ENCODE assay signal across 9 mouse cellular contexts in genomic region chr8:45507634-45508321, GRCm38 (mm10). TPM values are rescaled to one million over a fixed set of nuclear protein-coding genes. Genes with fewer than 3 reads are reported as not detected.
A peak's percentile ranks its signal among the peaks of the same experiment; 100 is the strongest.
DNase-seq lines count a peak whose midpoint lies in the region; ATAC-seq and TF ChIP-seq lines count a peak whose summit lies in the region.
"Had no signal": no experiment of that assay in that cellular context is flagged by ENCODE, and none has a peak within 500 bp of the region (broad histone marks: within the 10 kb centered on the region; RNA-seq: fewer than 3 reads in every experiment).

Sorbs2 (plus strand) TSS chr8:45507788.

- TF ChIP-seq CTCF in left cerebral cortex, adult 2 months (IDR thresholded peaks at IDR 0.05): no peak; the same call in 1 of the 2 replicates

- no peaks in the 10 kb centered on the region for H3K9me3 ChIP-seq in forebrain, embryonic 12.5 days
- H3K9me3 ChIP-seq in heart, embryonic 15.5 days (replicated peaks): no peaks in the 10 kb centered on the region
- no peaks in the 10 kb centered on the region for H3K9me3 ChIP-seq in neural tube, embryonic 14.5 days (ENCODE audit: control insufficient read depth, low read length)

- H3K36me3 ChIP-seq in forebrain, embryonic 12.5 days (replicated peaks): no peaks in the 10 kb centered on the region
- no peaks in the 10 kb centered on the region for H3K36me3 ChIP-seq in heart, embryonic 15.5 days
- H3K36me3 ChIP-seq in neural tube, embryonic 14.5 days (ENCODE audit: control insufficient read depth, insufficient read depth, low read length): no peaks in the 10 kb centered on the region

- ATAC-seq in forebrain, embryonic 12.5 days (ENCODE audit: low FRiP score): peak; percentile 92
- ATAC-seq in heart, embryonic 15.5 days (replicated peaks; ENCODE audit: insufficient number of reproducible peaks, insufficient read depth, low FRiP score, low read depth): no peak
- ATAC-seq in neural tube, embryonic 14.5 days (ENCODE audit: low read depth): peak; percentile 96
- ATAC-seq in inflammation-experienced regulatory T-cells, adult 6 months: no peak

- peak within 1 kb of the TSS; percentile 54 for H3K4me2 ChIP-seq in forebrain, embryonic 12.5 days
- H3K4me2 ChIP-seq in heart, embryonic 15.5 days: peak within 1 kb of the TSS; percentile 46
- H3K4me2 ChIP-seq in neural tube, embryonic 14.5 days (ENCODE audit: low read depth, low read length): peak within 1 kb of the TSS; percentile 71

- no peak for DNase-seq in urinary bladder, adult 2 months (ENCODE audit: low spot score)
- no peak for DNase-seq in urinary bladder, postnatal 14 days (ENCODE audit: low spot score)
- peak; percentile 39 to 41 for DNase-seq in left cerebral cortex, adult 2 months (ENCODE audit: extremely low spot score in 1 of 2, low spot score in 2 of 2)
- no peak for DNase-seq in testis, postnatal 14 days (ENCODE audit: low spot score)

- WGBS in forebrain, embryonic 12.5 days: 4% methylated on average over 16 of the region's 16 CpGs
- 22% methylated on average over 16 of the region's 16 CpGs for WGBS in heart, embryonic 15.5 days
- WGBS in neural tube, embryonic 14.5 days: 3% methylated on average over 16 of the region's 16 CpGs

- peaks cover 17% of the 10 kb centered on the region for H3K4me1 ChIP-seq in forebrain, embryonic 12.5 days
- 0 out of 2 replicates have a peak, but pooled peaks cover 6% of the 10 kb centered on the region for H3K4me1 ChIP-seq in heart, embryonic 15.5 days (replicated peaks)
- H3K4me1 ChIP-seq in neural tube, embryonic 14.5 days (ENCODE audit: control insufficient read depth, insufficient read depth, low read length): peaks cover 12% of the 10 kb centered on the region

- H3K27ac ChIP-seq in forebrain, embryonic 12.5 days: peak within 1 kb of the TSS; percentile 86
- H3K27ac ChIP-seq in heart, embryonic 15.5 days: no peak within 1 kb of the TSS
- peak within 1 kb of the TSS; percentile 82 for H3K27ac ChIP-seq in left cerebral cortex, adult 2 months
- peak within 1 kb of the TSS; percentile 94 for H3K27ac ChIP-seq in neural tube, embryonic 14.5 days (ENCODE audit: low read depth, low read length)
- H3K27ac ChIP-seq: macrophage had no signal

- H3K27me3 ChIP-seq in forebrain, embryonic 12.5 days: peaks cover 8% of the 10 kb centered on the region; the same call in 1 of the 2 replicates
- H3K27me3 ChIP-seq in heart, embryonic 15.5 days: no peaks in the 10 kb centered on the region
- H3K27me3 ChIP-seq in neural tube, embryonic 14.5 days (ENCODE audit: control insufficient read depth, insufficient read depth, low read length): no peaks in the 10 kb centered on the region

- peak within 1 kb of the TSS; percentile 65 for H3K9ac ChIP-seq in forebrain, embryonic 12.5 days
- H3K9ac ChIP-seq in heart, embryonic 15.5 days: no peak within 1 kb of the TSS
- H3K9ac ChIP-seq in neural tube, embryonic 14.5 days (replicated peaks; ENCODE audit: low read depth, low read length): peak within 1 kb of the TSS; percentile 76

- intact Hi-C loops in left cerebral cortex, adult 2 months (cut with DNase I): loop anchor here (5.0 kb wide), 3 partner anchors 95 to 210 kb away; no protein-coding TSS in a partner anchor

- H3K4me3 ChIP-seq in forebrain, embryonic 12.5 days (replicated peaks): peak within 1 kb of the TSS; percentile 39
- peak within 1 kb of the TSS; percentile 9; the same call in 1 of the 2 replicates for H3K4me3 ChIP-seq in heart, embryonic 15.5 days
- H3K4me3 ChIP-seq in left cerebral cortex, adult 2 months: peak within 1 kb of the TSS; percentile 57
- H3K4me3 ChIP-seq in neural tube, embryonic 14.5 days (ENCODE audit: low read depth, low read length): peak within 1 kb of the TSS; percentile 51

RNA-seq across cellular contexts. Expression of gene Sorbs2, which starts in this region (rescaled TPM):
- polyA plus RNA-seq in urinary bladder, adult 2 months (2012; rRNA removed): 110 and 127 TPM in 2 replicates
- 113 and 115 TPM in 2 replicates for polyA plus RNA-seq in forebrain, embryonic 12.5 days (2016; fragmentation: Nextera tagmentation; extraction: Ambion mirVana)
- polyA plus RNA-seq in heart, embryonic 15.5 days (2015; fragmentation: Nextera tagmentation; extraction: Ambion mirVana): 307 and 382 TPM in 2 replicates
- total RNA-seq in left cerebral cortex, adult 2 months (2021): 100 to 1,000 TPM; 370 to 377 TPM
- 76.2 and 83.2 TPM in 2 replicates for polyA plus RNA-seq in neural tube, embryonic 14.5 days (2014; fragmentation: Nextera tagmentation; extraction: Ambion mirVana)
- polyA plus RNA-seq in inflammation-experienced regulatory T-cells, adult 6 months (2017; shearing (Covaris generic)): under 1 TPM in 2 of 3 experiments, not detected in 1; 0.17 to 0.63 TPM
- polyA plus RNA-seq: macrophage had no signal

Comparison
In these comparisons a context has a peak if more than half of its experiments do, and no peak if none do; other contexts are left out.
1. RNA of gene Sorbs2 (polyA plus RNA-seq): 307 to 382 TPM in heart, embryonic 15.5 days, 113 to 115 TPM in forebrain, embryonic 12.5 days, 110 to 127 TPM in urinary bladder, adult 2 months and 76.2 to 83.2 TPM in neural tube, embryonic 14.5 days; 0.17 to 0.63 TPM in inflammation-experienced regulatory T-cells, adult 6 months; every median in the first group is over 10 times any median in the second.
2. DNase-seq: peak in left cerebral cortex, adult 2 months (2 of 2); none in urinary bladder, adult 2 months (single experiment), urinary bladder, postnatal 14 days (single experiment) and testis, postnatal 14 days (single experiment).
3. ATAC-seq: peak in forebrain, embryonic 12.5 days (single experiment) and neural tube, embryonic 14.5 days (single experiment); none in heart, embryonic 15.5 days (single experiment) and inflammation-experienced regulatory T-cells, adult 6 months (single experiment).
4. Peak in every context shown above with its lines, with median percentiles within 50 percentile points of each other: H3K4me2 ChIP-seq and H3K4me3 ChIP-seq.